Mouse (Mus musculus): Measurements from ENCODE around the gene Sertad1. TPM values are rescaled to one million over a fixed set of nuclear protein-coding genes. Genes with fewer than 3 reads are reported as not detected.

Gene Sertad1
- total RNA-seq, 1 experiment from 2014 or later: 14.4 TPM

DNA sequence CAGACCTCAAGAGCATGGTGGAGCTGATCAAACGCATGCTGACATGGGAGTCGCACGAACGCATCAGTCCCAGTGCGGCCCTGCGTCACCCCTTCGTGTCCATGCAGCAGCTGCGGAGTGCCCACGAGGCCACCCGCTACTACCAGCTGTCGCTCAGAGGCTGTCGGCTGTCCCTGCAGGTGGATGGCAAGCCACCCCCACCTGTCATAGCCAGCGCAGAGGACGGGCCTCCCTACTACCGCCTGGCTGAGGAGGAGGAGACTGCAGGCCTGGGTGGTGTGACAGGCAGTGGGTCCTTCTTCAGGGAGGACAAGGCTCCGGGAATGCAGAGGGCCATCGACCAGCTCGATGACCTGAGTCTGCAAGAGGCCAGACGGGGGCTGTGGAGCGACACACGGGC is 42.4 kb downstream of the Sertad1 start:
- ATAC-seq (replicated peaks; ENCODE audit: insufficient number of reproducible peaks, low FRiP score, low TSS enrichment, poor library complexity, severe bottlenecking): no peak

GRCm38 (mm10) chr7:27530937-27531336 is 44.2 kb downstream of the Sertad1 start:
- no peak for ATAC-seq (replicated peaks; ENCODE audit: insufficient number of reproducible peaks, low FRiP score, low TSS enrichment, poor library complexity, severe bottlenecking)

DNA sequence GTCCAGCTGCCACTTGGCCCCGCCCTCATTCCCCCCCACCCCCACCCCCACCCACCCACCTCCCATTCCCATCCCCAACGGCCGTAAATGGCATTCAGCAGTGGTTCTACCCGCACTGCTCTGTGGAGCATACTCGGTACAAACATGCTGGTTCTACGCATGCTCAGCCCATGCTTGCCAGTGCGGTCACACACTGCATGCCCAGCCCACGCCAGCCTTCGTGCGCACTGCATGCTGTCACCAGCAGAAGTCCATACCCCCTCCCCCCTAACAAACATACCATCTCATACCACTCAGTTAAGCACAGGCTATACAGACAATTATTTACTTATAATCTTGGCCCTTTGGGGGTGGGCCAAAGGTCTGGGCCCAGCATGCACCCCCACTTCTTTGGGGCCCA is 45.0 kb downstream of the Sertad1 start:
- no peak for ATAC-seq (replicated peaks; ENCODE audit: insufficient number of reproducible peaks, low FRiP score, low TSS enrichment, poor library complexity, severe bottlenecking)

- ATAC-seq (replicated peaks; ENCODE audit: insufficient number of reproducible peaks, low FRiP score, low TSS enrichment, poor library complexity, severe bottlenecking): no peak
Measured at GRCm38 (mm10) chr7:27532480-27533050, 45.9 kb downstream of the Sertad1 start.

GRCm38 (mm10) chr7:27535386-27535785 is 48.7 kb downstream of the Sertad1 start:
- no peak for ATAC-seq (replicated peaks; ENCODE audit: insufficient number of reproducible peaks, low FRiP score, low TSS enrichment, poor library complexity, severe bottlenecking)

- ATAC-seq (replicated peaks; ENCODE audit: insufficient number of reproducible peaks, low FRiP score, low TSS enrichment, poor library complexity, severe bottlenecking): 0 out of 2 replicates have a peak, but pooled peaks have one; percentile 31
Measured at GRCm38 (mm10) chr7:27536618-27537017, 49.9 kb downstream of the Sertad1 start.

DNA sequence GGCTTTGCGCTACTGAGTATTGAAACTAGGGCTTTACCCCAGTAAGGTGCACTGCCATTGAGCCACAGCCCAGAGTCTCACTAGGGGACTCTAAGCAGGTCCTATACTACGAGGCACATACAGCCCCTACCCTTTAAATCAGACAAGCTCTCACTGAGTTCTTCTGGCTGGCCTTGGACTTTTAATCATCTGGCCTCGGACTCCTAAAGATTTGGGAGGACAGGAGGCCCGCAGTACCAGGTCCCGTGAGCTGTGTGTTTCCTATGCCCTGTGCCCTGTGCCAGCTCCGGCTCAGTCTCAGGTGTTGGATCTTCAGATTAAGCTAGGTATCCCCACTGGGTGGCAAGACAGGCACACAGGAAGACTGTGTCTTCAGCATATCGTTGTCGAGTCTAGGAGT is 51.3 kb downstream of the Sertad1 start:
- ATAC-seq (replicated peaks; ENCODE audit: insufficient number of reproducible peaks, low FRiP score, low TSS enrichment, poor library complexity, severe bottlenecking): no peak

DNA sequence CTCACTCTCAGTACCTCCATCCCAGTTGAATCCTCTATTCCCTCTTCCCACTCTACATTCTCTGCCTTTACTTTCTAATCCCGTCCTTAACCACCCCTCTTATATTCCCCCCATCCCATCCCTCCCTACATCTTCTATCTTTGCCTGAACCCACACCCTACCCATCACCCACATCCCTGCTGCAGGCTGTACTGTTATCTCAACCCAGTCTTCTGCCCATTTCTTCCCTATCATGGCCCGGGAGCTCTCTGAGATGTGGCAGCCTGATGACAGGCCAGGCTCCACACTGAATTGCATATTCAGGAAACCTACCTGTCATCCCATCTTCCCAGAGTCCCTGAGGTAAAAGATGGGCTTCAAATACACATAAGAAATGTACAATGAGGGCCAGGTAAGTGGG is 52.1 kb downstream of the Sertad1 start:
- ATAC-seq (replicated peaks; ENCODE audit: insufficient number of reproducible peaks, low FRiP score, low TSS enrichment, poor library complexity, severe bottlenecking): no peak

Other genes with a start within 250 kb of the Sertad1 start
- 1.2 to 2.5 TPM (median 2.1 TPM) in 3 replicates for gene Numbl, start 228.5 kb upstream of the Sertad1 start, total RNA-seq (2017)
- 0.68 TPM in 1 of 3 replicates, not detected in the others for gene Ltbp4, start 149.2 kb upstream of the Sertad1 start, total RNA-seq (2017)
- gene Shkbp1, start 130.9 kb upstream of the Sertad1 start, total RNA-seq (2017): 33.3 to 47.0 TPM (median 39.9 TPM) in 3 replicates
- not detected in 3 replicates for gene Gm20479, start 129.5 kb upstream of the Sertad1 start, total RNA-seq (2017)
- not detected in 3 replicates for gene Sptbn4, start 39.2 kb upstream of the Sertad1 start, total RNA-seq (2017)
- 20.7 to 49.1 TPM (median 37.2 TPM) in 3 replicates for gene Blvrb, start 38.9 kb upstream of the Sertad1 start, total RNA-seq (2017)
- gene Sertad3, start 13.1 kb upstream of the Sertad1 start, total RNA-seq (2017): 14.3 to 26.8 TPM (median 14.9 TPM) in 3 replicates
- gene Prx, start 12.4 kb downstream of the Sertad1 start, total RNA-seq (2017): 0.19 to 0.53 TPM (median 0.38 TPM) in 3 replicates
- not detected in 3 replicates for gene Hipk4, start 36.4 kb downstream of the Sertad1 start, total RNA-seq (2017)
- 13.7 to 42.8 TPM (median 31.8 TPM) in 3 replicates for gene Pld3, start 66.3 kb downstream of the Sertad1 start, total RNA-seq (2017)
- 3.6 to 29.0 TPM (median 10.5 TPM) in 3 replicates for gene 2310022A10Rik, start 66.3 kb downstream of the Sertad1 start, total RNA-seq (2017)
- 77.2 to 150 TPM (median 108 TPM) in 3 replicates for gene Akt2, start 104.6 kb downstream of the Sertad1 start, total RNA-seq (2017)
- gene Ttc9b, start 167.0 kb downstream of the Sertad1 start, total RNA-seq (2017): not detected in 3 replicates
- 3.2 to 18.5 TPM (median 4.4 TPM) in 3 replicates for gene Map3k10, start 187.7 kb downstream of the Sertad1 start, total RNA-seq (2017)
- gene Zfp607b, start 202.4 kb downstream of the Sertad1 start, total RNA-seq (2017): 0.58 to 1.4 TPM in 2 of 3 replicates, not detected in the other
- 5.2 to 9.4 TPM (median 7.4 TPM) in 3 replicates for gene Zfp60, start 244.5 kb downstream of the Sertad1 start, total RNA-seq (2017)